Mouse (Mus musculus) activated CD4-positive, CD25-positive, alpha-beta regulatory T cell, adult 4 months (primary cell): Measurements from ENCODE around the gene Oosp1. TPM values are rescaled to one million over a fixed set of nuclear protein-coding genes. Genes with fewer than 3 reads are reported as not detected.

ENCODE experiments used
- ATAC-seq: one replicate; pipeline ENCODE4 v1.8.0; 2017
- polyA plus RNA-seq, 2 experiments: library from polyadenylated mRNA; unstranded; fragments of 100-300 nt; shearing (Covaris generic); gene quantifications; one replicate each; pipeline ENCODE4 v1.2.1; 2017

Oosp1 gene
- not detected for polyA plus RNA-seq

DNA sequence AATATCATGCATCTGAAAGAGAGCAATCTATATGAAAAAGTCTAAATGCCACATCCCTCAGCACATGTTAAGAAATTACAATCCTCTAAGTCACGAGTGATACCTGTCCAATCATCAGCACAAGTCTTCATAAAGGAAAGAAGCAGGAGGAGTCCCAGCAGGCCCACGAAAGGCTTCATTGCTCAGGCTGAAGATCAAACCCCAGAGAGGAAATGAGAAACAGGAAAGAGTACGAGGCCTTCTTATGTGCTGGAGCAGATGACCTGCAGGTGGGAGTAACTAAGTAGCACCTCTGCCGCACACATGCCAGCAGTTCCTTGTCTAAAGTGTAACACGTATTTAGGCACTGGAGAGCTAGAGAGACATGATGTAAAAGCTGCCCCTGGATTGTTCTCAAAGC, at the start of gene Oosp1:
Gene Oosp1, minus strand, starts transcription at position 312 of the 400 bp plus-strand sequence.
- ATAC-seq, result no peak

DNA sequence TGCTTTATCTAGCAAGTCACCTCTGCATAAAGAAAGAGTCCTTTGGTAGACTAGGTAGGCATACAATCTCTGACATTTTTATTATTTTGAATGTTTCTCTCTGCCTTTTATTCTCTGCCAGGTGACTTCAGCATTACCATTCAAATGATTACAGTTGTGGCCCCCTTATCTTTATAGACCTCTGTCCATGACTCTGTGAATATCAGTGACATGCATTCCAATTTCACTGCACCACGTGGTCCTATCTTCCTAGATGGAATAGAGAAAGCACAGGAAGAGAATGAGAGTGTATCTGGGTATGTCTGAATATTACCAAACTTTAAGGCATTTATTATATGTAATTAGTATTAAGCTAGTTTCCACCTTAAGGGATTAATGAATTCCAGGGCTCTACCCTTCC, 45.5 kb upstream of the Oosp1 start:
- no peak for ATAC-seq

DNA sequence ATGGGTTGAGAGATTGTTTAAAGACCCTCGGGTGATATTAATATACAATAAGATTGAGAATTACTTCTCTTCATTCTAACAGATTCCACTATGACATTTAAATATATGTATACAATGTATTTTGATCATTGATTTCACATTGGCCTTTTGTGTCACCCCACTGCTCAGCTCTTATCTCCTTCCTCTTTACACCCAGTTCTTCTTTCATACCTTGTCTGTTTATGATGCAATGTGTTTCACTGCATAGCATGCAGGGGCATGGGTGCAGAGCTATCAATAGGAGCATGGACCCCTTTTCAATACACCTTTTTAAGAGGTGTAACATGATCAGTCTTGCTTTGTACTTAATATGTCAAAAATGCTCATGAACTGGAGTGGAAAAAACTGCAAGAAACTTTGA, 39.3 kb upstream of the Oosp1 start:
- ATAC-seq, result no peak

DNA sequence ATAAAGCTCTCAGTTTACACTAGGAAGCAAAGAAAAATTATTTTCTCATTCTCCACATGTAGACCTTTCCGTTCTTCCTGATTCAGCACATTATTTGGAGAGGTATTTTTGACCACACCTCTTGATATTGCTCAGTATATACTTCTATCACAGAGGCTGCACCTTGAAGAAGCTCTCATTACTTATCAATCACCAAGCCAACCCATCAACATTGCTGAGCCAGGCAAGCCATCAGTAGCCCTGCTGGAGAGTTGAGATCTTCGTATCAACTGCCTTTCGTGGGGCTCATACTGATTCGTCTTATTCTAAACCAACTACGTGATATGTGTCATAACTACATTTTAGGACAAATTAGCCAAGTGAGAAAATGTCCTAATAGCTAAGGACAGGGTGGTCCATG, 36.4 kb upstream of the Oosp1 start:
- ATAC-seq, result no peak

DNA sequence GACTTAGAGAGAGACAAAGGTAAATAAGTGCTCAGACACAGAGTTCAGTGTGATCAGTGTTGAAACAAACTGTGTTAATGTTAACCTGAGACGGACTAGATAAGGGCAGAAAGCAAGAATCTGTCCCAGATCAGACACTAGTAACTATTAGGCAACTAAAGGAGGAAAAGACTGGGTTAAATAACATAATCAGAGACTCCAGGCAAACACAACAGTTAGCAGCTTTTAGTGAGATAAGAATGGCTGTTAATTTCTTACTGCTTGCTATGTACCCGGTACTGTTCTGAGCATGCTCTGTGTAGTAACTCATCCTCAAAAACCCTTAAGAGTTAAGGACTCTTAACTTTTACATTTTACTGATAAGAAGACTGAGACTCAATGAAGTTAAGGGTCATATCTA, 35.0 kb upstream of the Oosp1 start:
- no peak for ATAC-seq

DNA sequence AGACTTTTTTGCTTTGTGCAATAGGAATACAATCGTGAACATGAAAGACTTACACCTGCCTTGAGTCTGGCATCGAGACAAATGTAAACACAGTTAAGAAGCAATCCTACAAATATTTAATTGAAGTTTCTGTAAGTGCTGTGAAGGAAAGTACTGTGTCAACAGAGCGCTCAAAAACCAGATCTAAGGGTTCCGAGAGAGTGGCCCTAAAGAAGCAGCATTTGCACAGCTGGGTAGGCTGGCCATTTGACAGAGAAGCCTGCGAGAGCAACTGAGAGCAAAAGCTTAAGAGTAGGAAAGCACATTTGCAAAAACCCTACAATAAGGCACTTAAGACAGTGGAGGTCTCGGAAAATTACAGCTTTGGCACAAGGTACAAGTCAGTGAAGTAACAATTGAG, 33.3 kb upstream of the Oosp1 start:
- no peak for ATAC-seq

DNA sequence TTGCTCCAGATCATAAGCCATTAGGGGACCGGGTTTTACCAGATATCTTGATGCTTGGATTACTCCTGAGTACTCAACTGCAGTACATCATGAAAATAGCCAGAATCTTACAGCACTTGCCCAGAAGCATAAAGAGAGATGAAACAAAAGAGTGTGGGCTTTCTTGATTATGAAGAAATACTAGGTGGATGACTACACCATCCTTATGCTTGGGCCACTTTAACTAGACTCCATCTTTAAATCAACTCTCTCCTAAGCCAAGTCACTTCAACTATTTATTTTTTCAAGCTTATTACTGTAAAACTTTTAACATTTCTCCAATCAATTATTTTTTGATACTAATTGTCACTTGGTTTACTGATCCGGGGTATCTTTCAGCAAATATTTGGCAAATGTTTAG, 32.9 kb upstream of the Oosp1 start:
- no peak for ATAC-seq

DNA sequence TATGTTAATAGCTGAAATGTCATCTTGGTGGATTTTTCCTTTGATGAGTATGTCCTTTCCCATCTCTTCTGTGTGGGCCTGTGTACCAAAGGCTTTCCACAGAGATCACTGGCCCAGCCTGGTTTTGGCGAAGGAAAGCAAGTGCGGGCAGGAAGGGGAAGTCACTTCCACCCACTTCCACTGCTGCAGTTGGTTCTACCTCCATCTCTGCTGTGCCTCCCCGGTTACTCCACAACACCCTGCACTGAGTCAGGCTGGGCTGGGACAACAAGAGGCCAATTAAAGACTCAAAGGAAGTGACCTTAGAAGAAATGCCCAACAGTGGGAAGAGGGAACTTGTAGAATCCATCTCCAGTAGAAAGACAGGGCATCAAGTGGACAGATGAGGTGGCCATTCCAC, 29.1 kb upstream of the Oosp1 start:
- ATAC-seq, result no peak

DNA sequence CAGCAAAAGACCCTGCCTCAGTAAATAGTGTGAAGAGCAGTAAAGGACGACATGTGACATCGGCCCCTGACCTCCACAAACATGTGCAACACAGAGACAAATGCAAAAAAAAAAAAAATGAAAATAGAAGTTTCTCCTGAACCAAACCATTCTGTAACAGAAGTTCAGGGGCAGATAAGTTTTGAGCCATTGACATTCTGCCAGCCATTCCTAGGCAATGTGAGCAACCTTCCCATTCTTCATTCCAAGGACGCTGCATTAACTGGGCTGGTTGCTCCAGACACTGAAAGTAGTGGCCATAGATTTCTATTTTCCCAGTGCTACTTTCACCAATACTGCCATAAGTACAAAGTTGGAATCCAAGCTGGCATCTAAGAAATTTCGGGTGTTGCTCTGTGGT, 21.5 kb upstream of the Oosp1 start:
- ATAC-seq, result no peak

DNA sequence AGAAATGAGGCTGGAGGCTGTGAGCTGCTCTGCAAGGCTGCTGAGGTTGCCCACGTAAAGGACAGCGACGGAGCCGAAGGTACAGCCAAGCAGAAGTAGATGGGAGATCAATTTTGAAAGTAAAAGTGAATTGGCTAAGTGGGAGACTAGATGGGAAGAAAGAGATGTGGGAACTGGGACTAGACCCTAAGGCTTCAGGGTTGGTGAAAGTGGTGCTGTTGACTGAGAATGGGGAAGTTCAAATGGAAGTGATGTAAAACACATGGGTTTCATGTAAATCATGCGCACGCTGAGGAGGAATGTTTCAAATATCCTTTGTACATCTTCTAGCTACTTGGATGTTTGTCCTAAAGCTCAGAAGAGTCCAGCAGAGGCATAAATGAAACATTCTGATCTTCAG, 7.4 kb upstream of the Oosp1 start:
- ATAC-seq, result no peak

DNA sequence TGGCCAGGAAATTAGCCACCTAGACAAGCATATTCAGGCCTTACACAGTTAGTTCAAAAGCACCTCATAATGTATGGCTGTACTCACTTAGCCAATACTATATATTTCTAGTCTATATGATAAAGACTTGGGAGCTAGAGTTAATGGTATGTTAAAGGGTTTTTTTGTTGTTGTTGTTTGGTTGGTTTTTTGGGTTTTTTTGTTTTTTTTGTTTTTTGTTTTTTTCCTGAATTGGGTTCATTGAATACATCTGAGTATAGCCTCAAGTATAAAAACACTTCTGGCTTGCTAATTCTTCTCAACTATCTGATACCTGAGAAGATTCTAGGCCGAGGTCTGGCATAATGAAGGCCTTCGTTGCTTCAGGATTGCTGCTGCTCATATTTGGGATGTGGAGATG, 5.8 kb upstream of the Oosp1 start, which contains the start of gene Oosp3:
Gene Oosp3, plus strand, starts transcription at position 301 of the 400 bp plus-strand sequence.
- ATAC-seq, result no peak

DNA sequence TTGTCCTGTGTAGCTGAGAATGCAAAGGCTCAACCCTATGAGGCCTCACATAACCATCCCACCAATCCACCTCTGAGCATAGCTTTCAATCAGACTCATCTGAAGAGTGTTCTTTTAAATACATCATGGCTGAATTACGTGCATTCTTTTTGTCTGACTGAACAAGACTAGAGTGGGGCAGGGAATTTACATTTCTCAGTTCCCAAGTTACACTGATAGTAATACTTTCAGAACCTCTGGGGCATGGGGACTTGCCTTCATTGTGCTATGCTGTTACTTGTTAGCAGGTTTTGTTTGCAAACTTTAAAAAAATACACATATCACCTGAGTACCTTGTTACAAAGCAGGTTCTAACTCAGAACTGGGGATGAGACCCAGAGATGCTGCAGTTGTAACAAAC, 504 bp upstream of the Oosp1 start:
- ATAC-seq, result no peak

DNA sequence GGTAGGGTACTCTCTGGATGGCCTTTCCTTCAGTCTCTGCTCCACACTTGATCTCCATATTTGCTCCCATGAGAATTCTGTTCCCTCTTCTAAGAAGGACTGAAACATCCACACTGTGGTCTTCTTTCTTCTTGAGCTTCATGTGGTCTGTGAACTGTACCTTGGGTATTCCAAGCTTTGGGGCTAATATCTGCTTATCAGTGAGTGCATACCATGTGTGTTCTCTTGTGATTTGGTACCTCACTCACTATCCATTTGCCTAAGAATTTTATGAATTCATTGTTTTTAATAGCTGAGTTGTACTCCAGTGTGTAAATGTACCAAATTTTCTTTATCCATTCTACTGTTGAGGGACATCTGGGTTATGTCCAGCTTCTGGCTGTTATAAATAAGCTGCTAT, 29.4 kb downstream of the Oosp1 start:
- ATAC-seq, result no peak

DNA sequence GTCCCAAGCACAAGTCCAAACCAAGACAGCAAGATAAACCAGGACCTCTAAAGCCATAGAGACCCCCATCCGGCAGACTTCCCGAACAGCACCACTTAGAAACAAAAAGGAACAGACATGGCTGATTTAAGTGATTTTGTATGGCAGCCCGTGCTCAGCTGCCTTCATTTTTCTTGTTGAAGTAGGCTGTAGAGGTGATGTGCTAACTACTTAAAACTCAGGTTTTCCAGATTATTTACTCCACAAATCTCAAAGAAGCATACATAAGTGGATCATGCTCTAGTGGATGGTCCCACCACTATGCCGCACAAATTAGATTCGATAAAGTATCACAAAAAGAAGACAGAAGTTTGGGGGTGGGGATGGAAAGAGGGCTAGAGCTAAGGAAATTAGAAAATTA, 30.5 kb downstream of the Oosp1 start, which contains the start of gene Oosp2:
Gene Oosp2, minus strand, starts transcription at position 101 of the 400 bp plus-strand sequence.
- ATAC-seq, result no peak

DNA sequence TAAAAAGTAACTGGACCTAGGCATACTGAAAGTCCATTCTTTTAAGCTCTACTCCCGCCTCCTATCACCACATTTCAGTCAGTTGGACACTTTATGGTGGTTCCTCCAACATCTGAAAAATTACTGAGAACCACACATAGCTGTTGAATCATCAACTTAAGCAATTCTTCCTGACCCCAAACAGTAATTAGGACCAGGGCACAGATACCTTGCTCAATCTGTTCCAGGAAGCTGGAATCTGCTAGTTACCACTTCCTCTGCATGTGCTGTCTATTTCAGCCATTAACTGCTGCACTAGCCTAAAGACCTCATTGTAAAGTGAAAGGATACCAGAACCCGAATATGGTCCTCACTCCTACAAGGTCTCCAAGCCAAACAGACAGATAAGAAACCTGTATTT, 31.8 kb downstream of the Oosp1 start:
- ATAC-seq, result no peak

DNA sequence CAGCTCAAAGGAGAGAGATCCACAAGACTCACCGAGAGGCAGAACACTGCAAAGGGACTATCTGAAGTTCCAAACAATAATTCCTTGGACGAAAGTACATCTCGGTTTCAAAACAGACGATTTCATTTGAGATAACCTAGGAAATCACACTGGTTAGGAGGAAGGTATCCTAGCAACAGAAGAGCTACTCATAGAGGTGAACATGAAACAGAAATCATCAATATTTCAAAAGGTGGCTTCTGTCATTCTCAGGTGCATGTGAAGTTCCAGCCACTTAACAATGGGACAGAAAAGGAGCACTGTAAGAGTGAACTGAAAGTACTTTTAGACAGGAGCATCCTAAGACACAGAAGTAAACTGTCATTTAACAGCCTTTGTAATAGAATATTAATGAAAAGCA, 41.4 kb downstream of the Oosp1 start:
- ATAC-seq, result no peak

DNA sequence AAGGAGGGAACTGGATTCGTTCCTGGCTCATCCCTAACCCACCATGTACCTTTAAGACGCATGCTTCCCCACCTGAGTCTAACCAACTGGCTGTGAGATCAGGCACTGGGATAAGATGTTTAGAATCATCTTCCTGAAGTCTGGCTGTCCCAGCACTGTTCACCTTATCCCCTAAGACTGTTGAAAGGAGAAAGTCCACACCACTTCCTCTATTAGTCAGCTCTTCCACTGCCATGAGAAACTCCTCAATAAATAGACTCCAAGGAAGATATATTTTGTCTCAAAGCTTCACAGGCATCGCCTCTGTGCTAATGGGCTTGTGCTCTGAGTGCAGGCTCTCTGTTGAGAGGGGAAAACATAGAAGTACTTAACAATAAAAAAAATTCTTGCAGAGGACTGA, 44.8 kb downstream of the Oosp1 start:
- no peak for ATAC-seq

DNA sequence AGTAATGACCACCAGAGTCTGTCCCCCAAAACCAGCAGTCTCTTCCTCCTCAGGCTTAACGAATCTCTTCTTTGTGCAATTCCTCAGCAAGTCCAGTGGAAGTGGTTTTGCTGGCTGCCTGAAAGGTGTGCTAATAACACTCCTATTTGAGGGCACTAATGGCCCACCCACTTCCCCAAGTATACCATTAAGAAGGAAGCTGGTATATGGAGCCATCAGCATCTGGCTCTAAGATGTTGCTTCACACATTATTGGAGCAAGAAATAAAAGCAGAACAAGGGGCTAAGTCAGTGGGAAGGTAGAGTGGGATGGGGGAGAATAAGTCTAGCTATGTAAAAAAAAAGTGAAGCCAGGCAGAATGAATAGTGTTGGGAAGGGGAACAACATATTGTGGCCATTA, 50.2 kb downstream of the Oosp1 start, which contains the start of gene Ms4a3:
Gene Ms4a3, minus strand, starts transcription at position 120 of the 400 bp plus-strand sequence.
- no peak for ATAC-seq

DNA sequence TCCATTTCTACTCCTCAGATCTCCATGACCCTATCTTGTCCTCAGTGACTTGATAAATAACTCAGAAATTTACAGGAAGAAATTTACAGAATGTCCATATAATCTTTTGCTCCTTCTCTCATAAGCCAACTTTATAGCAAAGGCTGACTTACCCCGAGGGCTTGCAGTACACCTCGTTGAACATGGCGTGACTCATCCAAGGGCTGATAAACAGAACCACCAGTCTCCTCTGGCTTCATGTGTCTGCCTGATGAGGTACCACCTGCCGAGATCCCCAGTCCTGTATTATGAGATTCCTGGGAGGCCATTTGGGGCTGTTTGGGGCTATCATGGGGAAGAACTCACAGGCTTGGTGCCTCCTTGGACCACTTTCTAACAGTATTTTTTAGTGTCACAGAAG, 51.9 kb downstream of the Oosp1 start:
- no peak for ATAC-seq

DNA sequence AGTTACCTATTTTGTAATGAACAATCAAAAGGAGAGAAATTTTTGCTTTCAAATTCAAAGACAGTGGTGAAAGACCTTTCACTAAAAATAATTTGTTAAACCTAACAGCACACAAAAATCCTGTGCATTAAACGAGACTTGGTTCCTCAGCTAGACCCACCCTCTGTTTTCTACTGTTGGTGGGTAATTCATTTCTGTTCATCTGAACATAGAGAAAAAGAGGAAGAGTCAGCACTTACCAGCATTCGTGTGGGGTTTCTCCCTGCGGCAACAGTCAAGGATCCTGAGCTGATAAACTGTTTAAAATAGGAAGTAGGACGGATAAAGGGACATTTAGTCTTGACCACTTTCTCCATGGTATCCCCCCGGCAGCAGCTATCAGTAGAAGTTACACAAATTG, 55.4 kb downstream of the Oosp1 start:
- no peak for ATAC-seq

DNA sequence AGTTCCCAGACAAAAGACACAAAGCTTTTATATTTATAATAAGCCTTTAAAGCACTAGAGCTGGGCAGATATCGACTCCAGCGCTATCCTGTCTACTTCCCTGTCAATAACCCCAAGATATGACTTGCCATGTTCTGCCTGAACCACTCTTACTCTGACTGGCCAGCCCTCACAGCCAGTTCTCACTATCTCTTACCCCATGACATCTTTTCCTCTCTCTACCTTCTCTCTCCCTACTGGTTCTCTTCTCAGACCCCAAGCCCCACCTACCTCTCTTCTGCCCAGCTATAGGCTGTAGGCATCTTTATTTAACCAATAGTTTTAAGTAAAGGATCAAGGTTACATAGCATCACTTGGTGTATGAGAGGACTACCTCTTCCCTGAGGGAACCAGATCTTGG, 56.6 kb downstream of the Oosp1 start:
- no peak for ATAC-seq

DNA sequence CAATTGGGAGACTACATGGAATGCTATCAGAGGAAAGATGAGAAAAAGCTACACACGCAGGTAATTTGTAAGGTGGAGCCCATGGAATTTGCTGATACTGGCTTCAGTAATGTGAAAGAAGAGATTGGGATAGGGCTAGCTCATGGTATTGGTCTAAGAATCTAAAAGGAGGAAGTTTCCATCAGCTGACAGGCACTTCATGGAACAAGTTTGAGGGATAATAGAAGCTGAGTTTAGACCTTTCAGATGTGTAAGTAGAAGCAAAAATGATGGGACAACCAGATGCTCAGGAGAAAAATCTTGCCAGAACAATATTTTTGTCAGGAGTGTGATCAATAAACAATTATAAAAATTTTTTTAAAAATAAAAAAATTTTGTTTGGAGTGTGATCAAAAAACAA, 57.2 kb downstream of the Oosp1 start:
- ATAC-seq, result no peak

DNA sequence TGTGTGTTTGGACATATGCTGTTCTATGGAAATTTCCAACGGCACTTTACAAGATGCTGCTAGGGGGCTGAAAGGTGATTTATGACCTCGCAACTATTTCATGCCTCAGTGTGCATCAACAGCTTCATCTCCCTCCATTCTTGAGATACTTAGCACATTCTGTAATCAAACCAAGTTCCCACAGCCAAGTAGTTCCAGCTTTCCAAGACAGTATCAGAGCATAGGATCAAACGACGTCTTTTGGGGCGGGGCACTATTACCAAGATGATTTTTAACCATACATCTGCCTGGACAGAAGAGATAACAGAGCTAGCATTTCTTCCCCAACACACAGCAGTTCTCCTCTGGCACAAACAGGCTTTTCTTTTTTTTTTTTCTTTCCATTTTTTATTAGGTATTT, 65.7 kb downstream of the Oosp1 start:
- no peak for ATAC-seq

DNA sequence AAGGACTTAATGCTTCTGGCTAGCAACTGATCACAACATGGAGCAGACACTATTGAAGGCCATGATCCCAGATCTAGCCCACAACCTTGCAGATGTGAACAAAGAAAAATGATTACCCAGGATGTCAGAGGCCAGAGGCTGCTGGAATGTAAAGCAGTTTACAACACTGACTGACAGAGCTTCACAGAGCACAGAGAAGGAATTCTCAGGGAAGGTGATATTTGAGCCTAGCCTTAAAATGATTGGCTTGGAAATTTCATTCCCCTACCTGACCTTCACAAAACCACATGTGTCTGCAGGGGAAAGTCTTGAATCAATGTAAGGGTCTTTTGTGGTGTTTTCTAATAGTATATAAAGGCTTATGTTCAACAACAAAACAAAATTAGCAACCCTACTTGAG, 66.2 kb downstream of the Oosp1 start:
- no peak for ATAC-seq

DNA sequence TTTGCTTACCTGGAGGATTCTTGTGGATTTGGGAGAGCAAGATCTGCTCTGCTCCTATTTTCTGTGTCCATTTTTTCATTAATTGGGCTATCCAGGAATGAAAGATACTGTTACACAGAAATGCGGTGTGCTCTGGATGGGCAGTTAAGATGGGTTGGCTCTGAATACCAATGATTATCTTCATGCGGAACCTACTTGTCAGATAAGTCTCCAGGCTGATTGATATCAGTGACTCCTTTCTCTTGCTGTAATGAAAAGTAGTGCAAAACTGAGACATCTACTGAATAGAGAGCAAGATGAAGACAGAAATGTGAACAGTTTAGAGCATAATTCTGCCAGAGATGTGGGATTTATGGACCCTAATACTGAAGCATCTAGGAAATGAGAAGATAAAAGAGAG, 67.4 kb downstream of the Oosp1 start, which contains the start of gene Ms4a2:
Gene Ms4a2, minus strand, starts transcription at position 169 of the 400 bp plus-strand sequence.
- ATAC-seq, result no peak

DNA sequence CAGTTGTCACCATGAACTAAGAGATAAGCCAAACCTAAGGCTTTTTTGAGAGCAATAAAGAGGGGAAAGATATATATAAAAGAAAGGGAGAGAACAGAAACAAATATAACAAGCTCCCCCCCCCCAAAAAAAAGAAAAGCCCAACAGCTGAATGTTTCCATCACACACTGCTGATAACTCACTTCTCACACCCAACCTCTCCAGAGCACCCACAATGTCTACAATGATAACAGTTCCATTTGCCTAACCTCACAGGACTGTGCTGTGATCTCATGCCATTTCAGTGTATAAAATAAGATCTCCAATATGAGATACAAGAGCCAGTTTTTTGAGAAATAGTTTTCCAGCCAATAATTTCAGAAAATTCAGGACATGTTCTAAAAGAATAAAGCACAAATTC, 73.0 kb downstream of the Oosp1 start:
- no peak for ATAC-seq
